Mouse (Mus musculus) olfactory bulb, adult 2 months (tissue): Measurements from ENCODE around the gene Kcnt2.

Experiments used
- CTCF ChIP-seq: fragments of 200-500 bp; IDR thresholded peaks from 2 replicates; pipeline ENCODE4 v1.5.1; 2012; ENCODE audit warnings: low read depth, mild to moderate bottlenecking, low read length, moderate library complexity; ENCODE audit not compliant: insufficient read depth
- POLR2A ChIP-seq: fragments of 200-500 bp; IDR thresholded peaks from 2 replicates; pipeline ENCODE4 v1.6.1; 2012; ENCODE audit warnings: mild to moderate bottlenecking, low read depth, low read length, moderate library complexity; ENCODE audit not compliant: insufficient read depth

- TF ChIP-seq POLR2A (no peak), CTCF (no peak)
Observed at GRCm38 (mm10) chr1:140381093-140381492, 135.1 kb downstream of the Kcnt2 start.
